Mouse (Mus musculus): ENCODE data around the gene Rnf216.

GRCm38 (mm10) chr5:143155534-143155933 is 42.7 kb upstream of the Rnf216 start:
- TF ChIP-seq GATA1 (IDR thresholded peaks at IDR 0.05; ENCODE audit: low read length) (no peak), TAL1 (IDR thresholded peaks at IDR 0.05; ENCODE audit: low read length) (no peak)
